ENCODE assay signal across 7 mouse cellular contexts in genomic region chr1:178335860-178336261, GRCm38 (mm10). TPM values are rescaled to one million over a fixed set of nuclear protein-coding genes. Genes with fewer than 3 reads are reported as not detected.
DNase-seq lines count a peak whose midpoint lies in the region; ATAC-seq and TF ChIP-seq lines count a peak whose summit lies in the region.

No protein-coding gene starts in this region.

- H3K4me3 ChIP-seq in cortical plate, adult 2 months (ENCODE audit: insufficient read depth, low read length), result peak overlapping the region; percentile 97
- H3K4me3 ChIP-seq in hindbrain, embryonic 15.5 days, result peak overlapping the region; percentile 80
- peak overlapping the region; percentile 100 for H3K4me3 ChIP-seq in midbrain, embryonic 12.5 days

- peak overlapping the region; percentile 100 for H3K9ac ChIP-seq in hindbrain, embryonic 15.5 days
- H3K9ac ChIP-seq in midbrain, embryonic 12.5 days (replicated peaks), result peak overlapping the region; percentile 100

- H3K9me3 ChIP-seq in hindbrain, embryonic 15.5 days, result no peaks in the 10 kb centered on the region
- no peaks in the 10 kb centered on the region for H3K9me3 ChIP-seq in midbrain, embryonic 12.5 days

- no peak for TF ChIP-seq POLR2A in cortical plate, adult 2 months (IDR thresholded peaks at IDR 0.05; ENCODE audit: extremely low read depth, insufficient read depth, low read length)

- H3K36me3 ChIP-seq in hindbrain, embryonic 15.5 days, result peaks cover 34% of the 10 kb centered on the region
- H3K36me3 ChIP-seq in midbrain, embryonic 12.5 days, result peaks cover 36% of the 10 kb centered on the region

- peaks cover 1% of the 10 kb centered on the region; the same call in 1 of the 2 replicates for H3K4me1 ChIP-seq in cortical plate, adult 2 months (ENCODE audit: control insufficient read depth, insufficient read depth, low read length)
- peaks cover 33% of the 10 kb centered on the region for H3K4me1 ChIP-seq in hindbrain, embryonic 15.5 days (replicated peaks)
- peaks cover 23% of the 10 kb centered on the region for H3K4me1 ChIP-seq in midbrain, embryonic 12.5 days

- WGBS in hindbrain, embryonic 15.5 days, result under 1% methylated on average over 16 of the region's 16 CpGs
- under 1% methylated on average over 16 of the region's 16 CpGs for WGBS in midbrain, embryonic 12.5 days

- DNase-seq in 3134 (ENCODE audit: extremely low read depth, insufficient read length, low spot score) (peak; percentile 18), 3T3-L1 (ENCODE audit: low read depth, low spot score) (peak; percentile 60)
- no peak for DNase-seq in urinary bladder, adult 2 months (ENCODE audit: low spot score)
- DNase-seq in ovary, postnatal 14 days (ENCODE audit: low spot score), result no peak

- peak overlapping the region; percentile 80 for H3K4me2 ChIP-seq in hindbrain, embryonic 15.5 days
- peak overlapping the region; percentile 85 for H3K4me2 ChIP-seq in midbrain, embryonic 12.5 days (replicated peaks)

- ATAC-seq in hindbrain, embryonic 15.5 days (ENCODE audit: low FRiP score, low read depth), result no peak
- no peak for ATAC-seq in midbrain, embryonic 12.5 days (ENCODE audit: low FRiP score, low read depth)

- no peak overlapping the region for H3K27ac ChIP-seq in cortical plate, adult 2 months (ENCODE audit: insufficient read depth, low read length)
- peak overlapping the region; percentile 97 for H3K27ac ChIP-seq in hindbrain, embryonic 15.5 days (replicated peaks)
- peak overlapping the region; percentile 100 for H3K27ac ChIP-seq in midbrain, embryonic 12.5 days (replicated peaks)

- no peak for TF ChIP-seq CTCF in cortical plate, adult 2 months (IDR thresholded peaks at IDR 0.05; ENCODE audit: extremely low read depth, insufficient read depth, low read length)

- no peaks in the 10 kb centered on the region for H3K27me3 ChIP-seq in hindbrain, embryonic 15.5 days
- H3K27me3 ChIP-seq in midbrain, embryonic 12.5 days, result no peaks in the 10 kb centered on the region

RNA-seq across cellular contexts. Expression of gene Hnrnpu, which starts 1.7 kb away (rescaled TPM):
- 317 and 349 TPM in 2 replicates for polyA plus RNA-seq in cortical plate, adult 2 months (2012; rRNA removed)
- polyA plus RNA-seq in hindbrain, embryonic 15.5 days (2015; fragmentation: Nextera tagmentation; extraction: Ambion mirVana), result 278 and 287 TPM in 2 replicates
- polyA plus RNA-seq in midbrain, embryonic 12.5 days (2016; fragmentation: Nextera tagmentation; extraction: Ambion mirVana), result 896 and 987 TPM in 2 replicates
- 207 and 224 TPM in 2 replicates for polyA plus RNA-seq in urinary bladder, adult 2 months (2012; rRNA removed)

RNA-seq across cellular contexts. Expression of gene Cox20, which starts 16.9 kb away (rescaled TPM):
- polyA plus RNA-seq in cortical plate, adult 2 months (2012; rRNA removed), result 62.8 and 63.5 TPM in 2 replicates
- 110 and 131 TPM in 2 replicates for polyA plus RNA-seq in hindbrain, embryonic 15.5 days (2015; fragmentation: Nextera tagmentation; extraction: Ambion mirVana)
- 138 and 160 TPM in 2 replicates for polyA plus RNA-seq in midbrain, embryonic 12.5 days (2016; fragmentation: Nextera tagmentation; extraction: Ambion mirVana)
- 77.2 and 84.8 TPM in 2 replicates for polyA plus RNA-seq in urinary bladder, adult 2 months (2012; rRNA removed)

Comparison
In these comparisons a context has a peak if more than half of its experiments do, and no peak if none do; other contexts are left out.
1. DNase-seq: peak in 3134 (single experiment) and 3T3-L1 (single experiment); none in urinary bladder, adult 2 months (single experiment) and ovary, postnatal 14 days (single experiment).
2. Peak in every context shown above with its lines, with median percentiles within 50 percentile points of each other: H3K4me3 ChIP-seq.